Mouse (Mus musculus): Measurements from ENCODE around the gene Lrrc25. TPM values are rescaled to one million over a fixed set of nuclear protein-coding genes. Genes with fewer than 3 reads are reported as not detected.

Gene Lrrc25
- polyA plus RNA-seq, 1 experiment from 2014 or later, result 0.64 TPM

Other genes starting within 250 kb of the Lrrc25 start
- 0.36 and 0.47 TPM in 2 replicates for gene Comp, start 242.6 kb upstream of the Lrrc25 start, polyA plus RNA-seq (2015; fragmentation: Nextera tagmentation; extraction: Ambion mirVana)
- 53.4 and 56.3 TPM in 2 replicates for gene Crtc1, start 176.6 kb upstream of the Lrrc25 start, polyA plus RNA-seq (2015; fragmentation: Nextera tagmentation; extraction: Ambion mirVana)
- 31.0 and 32.4 TPM in 2 replicates for gene Klhl26, start 139.2 kb upstream of the Lrrc25 start, polyA plus RNA-seq (2015; fragmentation: Nextera tagmentation; extraction: Ambion mirVana)
- 121 and 151 TPM in 2 replicates for gene Tmem59l, start 128.8 kb upstream of the Lrrc25 start, polyA plus RNA-seq (2015; fragmentation: Nextera tagmentation; extraction: Ambion mirVana)
- gene Crlf1, start 123.0 kb upstream of the Lrrc25 start, polyA plus RNA-seq (2015; fragmentation: Nextera tagmentation; extraction: Ambion mirVana), result 3.6 and 6.3 TPM in 2 replicates
- gene Rex1bd, start 109.4 kb upstream of the Lrrc25 start, polyA plus RNA-seq (2015; fragmentation: Nextera tagmentation; extraction: Ambion mirVana), result 163 and 185 TPM in 2 replicates
- 584 and 621 TPM in 2 replicates for gene Uba52, start 105.4 kb upstream of the Lrrc25 start, polyA plus RNA-seq (2015; fragmentation: Nextera tagmentation; extraction: Ambion mirVana)
- gene Fkbp8, start 88.4 kb upstream of the Lrrc25 start, polyA plus RNA-seq (2015; fragmentation: Nextera tagmentation; extraction: Ambion mirVana), result 406 and 425 TPM in 2 replicates
- gene Kxd1, start 88.2 kb upstream of the Lrrc25 start, polyA plus RNA-seq (2015; fragmentation: Nextera tagmentation; extraction: Ambion mirVana), result 43.1 and 43.3 TPM in 2 replicates
- 16.7 and 19.2 TPM in 2 replicates for gene Ell, start 76.7 kb upstream of the Lrrc25 start, polyA plus RNA-seq (2015; fragmentation: Nextera tagmentation; extraction: Ambion mirVana)
- gene Isyna1, start 21.8 kb upstream of the Lrrc25 start, polyA plus RNA-seq (2015; fragmentation: Nextera tagmentation; extraction: Ambion mirVana), result 155 and 171 TPM in 2 replicates
- 151 and 173 TPM in 2 replicates for gene Ssbp4, start 7.3 kb upstream of the Lrrc25 start, polyA plus RNA-seq (2015; fragmentation: Nextera tagmentation; extraction: Ambion mirVana)
- gene Gdf15, start 16.3 kb downstream of the Lrrc25 start, polyA plus RNA-seq (2015; fragmentation: Nextera tagmentation; extraction: Ambion mirVana), result 0.35 and 0.39 TPM in 2 replicates
- gene Pgpep1, start 44.2 kb downstream of the Lrrc25 start, polyA plus RNA-seq (2015; fragmentation: Nextera tagmentation; extraction: Ambion mirVana), result 67.2 and 69.7 TPM in 2 replicates
- 137 and 143 TPM in 2 replicates for gene Lsm4, start 57.1 kb downstream of the Lrrc25 start, polyA plus RNA-seq (2015; fragmentation: Nextera tagmentation; extraction: Ambion mirVana)
- gene Jund, start 82.8 kb downstream of the Lrrc25 start, polyA plus RNA-seq (2015; fragmentation: Nextera tagmentation; extraction: Ambion mirVana), result 60.4 and 67.9 TPM in 2 replicates
- gene Iqcn, start 87.3 kb downstream of the Lrrc25 start, polyA plus RNA-seq (2015; fragmentation: Nextera tagmentation; extraction: Ambion mirVana), result 0.06 TPM in 1 of 2 replicates, not detected in the other
- not detected in 2 replicates for gene Gm3336, start 102.4 kb downstream of the Lrrc25 start, polyA plus RNA-seq (2015; fragmentation: Nextera tagmentation; extraction: Ambion mirVana)
- 0.11 and 0.23 TPM in 2 replicates for gene Pde4c, start 107.6 kb downstream of the Lrrc25 start, polyA plus RNA-seq (2015; fragmentation: Nextera tagmentation; extraction: Ambion mirVana)
- gene Rab3a, start 138.5 kb downstream of the Lrrc25 start, polyA plus RNA-seq (2015; fragmentation: Nextera tagmentation; extraction: Ambion mirVana), result 477 and 573 TPM in 2 replicates
- gene Mpv17l2, start 144.8 kb downstream of the Lrrc25 start, polyA plus RNA-seq (2015; fragmentation: Nextera tagmentation; extraction: Ambion mirVana), result 34.8 and 35.7 TPM in 2 replicates
- gene Pik3r2, start 160.6 kb downstream of the Lrrc25 start, polyA plus RNA-seq (2015; fragmentation: Nextera tagmentation; extraction: Ambion mirVana), result 107 and 112 TPM in 2 replicates
- gene Mast3, start 188.9 kb downstream of the Lrrc25 start, polyA plus RNA-seq (2015; fragmentation: Nextera tagmentation; extraction: Ambion mirVana), result 21.1 and 23.2 TPM in 2 replicates
- gene Il12rb1, start 192.3 kb downstream of the Lrrc25 start, polyA plus RNA-seq (2015; fragmentation: Nextera tagmentation; extraction: Ambion mirVana), result 0.08 and 0.19 TPM in 2 replicates
- 6.7 and 8.1 TPM in 2 replicates for gene Arrdc2, start 223.6 kb downstream of the Lrrc25 start, polyA plus RNA-seq (2015; fragmentation: Nextera tagmentation; extraction: Ambion mirVana)
- 15.4 and 16.1 TPM in 2 replicates for gene Kcnn1, start 247.1 kb downstream of the Lrrc25 start, polyA plus RNA-seq (2015; fragmentation: Nextera tagmentation; extraction: Ambion mirVana)

Data from midbrain, embryonic 16.5 days (tissue).